Mouse (Mus musculus) natural killer cell, adult 2 months (primary cell): ENCODE data around the gene Dnal4.

Experiments used
- DNase-seq, 2 experiments: peaks; one replicate each; pipeline ENCODE4 v3.0.0; 2022; ENCODE audit warnings: low spot score in 2 of 2

Dnal4 gene

GRCm38 (mm10) chr15:79800701-79801100, 23.1 kb upstream of the Dnal4 start:
- DNase-seq = no peak

- no peak for DNase-seq
Measured at GRCm38 (mm10) chr15:79798591-79798990, 20.9 kb upstream of the Dnal4 start.

- no peak for DNase-seq
Measured at GRCm38 (mm10) chr15:79797680-79798079, 20.0 kb upstream of the Dnal4 start.

- no peak for DNase-seq
Measured at GRCm38 (mm10) chr15:79797096-79797495, 19.4 kb upstream of the Dnal4 start.

- no peak for DNase-seq
Measured at GRCm38 (mm10) chr15:79796256-79796655, 18.6 kb upstream of the Dnal4 start.

- no peak for DNase-seq
Measured at GRCm38 (mm10) chr15:79794173-79794572, 16.5 kb upstream of the Dnal4 start.

- no peak for DNase-seq
Measured at GRCm38 (mm10) chr15:79793076-79793475, 15.4 kb upstream of the Dnal4 start.

- no peak for DNase-seq
Measured at GRCm38 (mm10) chr15:79792455-79792854, 14.8 kb upstream of the Dnal4 start.

GRCm38 (mm10) chr15:79791502-79791901, 13.9 kb upstream of the Dnal4 start:
- peak in 1 of 2 experiments; percentile 39 for DNase-seq

GRCm38 (mm10) chr15:79790905-79791304, 13.3 kb upstream of the Dnal4 start:
- DNase-seq = no peak

GRCm38 (mm10) chr15:79790111-79790510, 12.5 kb upstream of the Dnal4 start:
- DNase-seq = no peak

- no peak for DNase-seq
Measured at GRCm38 (mm10) chr15:79787815-79788214, 10.2 kb upstream of the Dnal4 start.

- DNase-seq = no peak
Measured at GRCm38 (mm10) chr15:79785056-79785455, 7.4 kb upstream of the Dnal4 start.

GRCm38 (mm10) chr15:79775662-79776061, 2.0 kb downstream of the Dnal4 start:
- no peak for DNase-seq

- peak; percentile 96 to 97 for DNase-seq
Measured at GRCm38 (mm10) chr15:79774117-79775027, 3.3 kb downstream of the Dnal4 start.

- no peak for DNase-seq
Measured at GRCm38 (mm10) chr15:79770629-79771240, 6.9 kb downstream of the Dnal4 start.

- DNase-seq = no peak
Measured at GRCm38 (mm10) chr15:79768302-79768701, 9.3 kb downstream of the Dnal4 start.

GRCm38 (mm10) chr15:79767327-79767961, 10.2 kb downstream of the Dnal4 start:
- no peak for DNase-seq

GRCm38 (mm10) chr15:79766586-79767071, 11.0 kb downstream of the Dnal4 start:
- DNase-seq = no peak

GRCm38 (mm10) chr15:79766168-79766567, 11.5 kb downstream of the Dnal4 start:
- no peak for DNase-seq

GRCm38 (mm10) chr15:79765361-79765760, 12.3 kb downstream of the Dnal4 start:
- no peak for DNase-seq

GRCm38 (mm10) chr15:79764539-79765267, 12.9 kb downstream of the Dnal4 start:
- DNase-seq = no peak
